Mouse (Mus musculus) urinary bladder, adult 2 months (tissue): Measurements from ENCODE around the gene Smoc1. TPM values are rescaled to one million over a fixed set of nuclear protein-coding genes. Genes with fewer than 3 reads are reported as not detected.

ENCODE experiments used
- DNase-seq: peaks from one replicate; pipeline ENCODE4 v3.0.0; 2022; ENCODE audit warnings: low spot score
- polyA plus RNA-seq: library from polyadenylated mRNA; depleted of rRNA; stranded (reverse); fragments of >200 nt; gene quantifications from 2 replicates; pipeline ENCODE4 v1.2.3, GENCODE M21; 2012

Smoc1 gene
- polyA plus RNA-seq, 1 experiment, result 9.5 TPM

DNA sequence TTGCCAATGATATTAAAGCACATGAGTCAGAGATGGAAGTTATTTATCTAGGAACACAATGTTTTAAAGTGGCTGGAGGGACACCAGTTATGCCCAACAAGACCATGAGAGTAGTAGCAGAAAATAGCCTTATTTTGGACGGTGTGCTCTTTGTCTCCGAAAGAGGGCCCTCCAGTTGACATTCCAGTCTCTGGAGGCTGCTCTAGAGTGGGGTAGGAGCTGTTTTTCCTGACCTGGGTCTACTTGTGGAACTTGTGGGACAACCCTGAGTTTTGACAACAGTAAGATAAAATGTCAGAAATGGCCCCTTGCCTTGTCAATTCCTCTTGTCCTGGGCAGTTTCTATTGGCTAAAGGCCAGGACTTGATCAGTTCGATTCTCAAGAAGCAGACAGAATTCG, 104.5 kb downstream of the Smoc1 start:
- DNase-seq, result no peak

GRCm38 (mm10) chr12:81133055-81133665, 106.6 kb downstream of the Smoc1 start:
- no peak for DNase-seq

- no peak for DNase-seq
Observed at GRCm38 (mm10) chr12:81138217-81138616, 111.6 kb downstream of the Smoc1 start.

- DNase-seq, result no peak
Observed at GRCm38 (mm10) chr12:81139463-81139862, 112.9 kb downstream of the Smoc1 start.

- no peak for DNase-seq
Observed at GRCm38 (mm10) chr12:81140594-81141328, 114.2 kb downstream of the Smoc1 start.

DNA sequence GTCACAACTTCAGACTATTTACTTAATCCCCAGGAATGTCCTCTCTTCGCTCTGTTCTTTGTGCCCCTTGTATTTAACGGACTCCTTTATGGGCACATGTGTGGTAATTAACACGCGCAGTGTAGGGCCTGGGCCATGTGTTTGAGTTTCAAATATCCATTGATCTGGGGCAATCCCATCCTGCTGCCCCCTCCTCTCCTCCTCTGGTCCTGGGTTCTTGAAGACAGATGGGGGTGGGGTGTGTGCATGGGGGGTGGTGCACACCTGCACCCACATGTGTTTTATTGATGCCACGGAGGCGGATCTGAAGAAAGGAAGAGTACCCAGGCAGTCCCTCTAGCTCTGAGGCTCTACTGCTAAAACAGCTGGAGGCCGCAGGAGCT, 114.7 kb downstream of the Smoc1 start:
- no peak for DNase-seq

- DNase-seq, result no peak
Observed at GRCm38 (mm10) chr12:81142231-81142630, 115.6 kb downstream of the Smoc1 start.

DNA sequence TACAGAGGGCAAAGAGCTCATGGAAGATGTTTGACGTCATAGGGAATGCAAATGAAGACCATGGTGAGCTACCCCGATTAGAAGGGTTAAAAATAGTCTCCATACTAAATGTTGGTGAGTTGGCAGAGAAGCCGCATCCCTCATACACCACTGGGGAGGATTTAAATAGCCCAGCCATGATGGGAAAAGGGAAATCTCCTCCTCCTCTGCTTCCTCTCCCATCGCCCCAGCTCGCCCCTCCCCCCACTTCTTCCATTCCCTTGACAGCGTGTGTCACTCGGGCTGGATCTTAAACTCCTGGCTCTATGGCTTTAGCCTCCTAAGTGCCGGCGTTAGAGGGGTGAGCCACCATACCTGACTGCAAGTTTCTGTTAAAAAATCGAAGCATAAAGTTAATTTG, 117.6 kb downstream of the Smoc1 start:
- no peak for DNase-seq

GRCm38 (mm10) chr12:81146417-81147180, 120.0 kb downstream of the Smoc1 start:
- no peak for DNase-seq

DNA sequence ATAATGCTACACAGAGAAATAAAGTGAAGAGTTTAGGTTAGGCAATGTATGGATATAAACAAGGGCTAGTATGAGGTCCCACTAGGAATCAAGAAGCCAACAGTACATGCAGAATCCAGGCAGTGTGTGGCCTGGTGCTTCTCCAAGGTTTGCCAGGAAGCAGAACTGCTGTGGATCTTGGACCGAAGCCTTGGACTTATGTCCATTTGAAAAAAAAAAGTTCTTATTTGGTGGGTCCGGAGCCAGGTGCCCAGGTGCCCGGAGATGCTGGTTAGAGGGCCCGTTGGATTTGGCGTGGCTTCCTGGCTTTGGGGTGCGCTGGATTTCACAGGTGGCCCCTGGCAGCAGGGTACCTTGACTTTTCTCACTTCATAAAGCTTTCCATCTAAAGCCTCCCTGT, 121.3 kb downstream of the Smoc1 start:
- no peak for DNase-seq

DNA sequence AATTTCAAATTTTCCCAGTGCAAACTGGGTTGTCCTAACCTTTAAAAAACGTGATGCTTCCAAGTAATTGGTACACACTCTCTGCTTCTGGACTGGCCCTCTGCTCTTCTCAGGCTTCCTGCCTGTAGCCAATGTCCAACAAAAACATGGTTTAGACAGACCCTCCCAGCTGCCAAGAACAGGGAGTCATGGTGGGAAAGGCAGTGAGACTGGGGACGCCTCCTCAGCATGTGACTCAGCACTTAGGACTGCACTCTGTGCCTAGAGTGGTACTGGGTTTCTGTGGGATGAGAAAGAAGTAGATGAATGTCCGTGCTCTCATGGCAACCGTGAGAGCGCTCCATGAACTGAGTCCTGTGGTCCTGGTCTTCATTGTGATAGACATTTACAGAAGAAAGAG, 124.3 kb downstream of the Smoc1 start:
- DNase-seq, result no peak

DNA sequence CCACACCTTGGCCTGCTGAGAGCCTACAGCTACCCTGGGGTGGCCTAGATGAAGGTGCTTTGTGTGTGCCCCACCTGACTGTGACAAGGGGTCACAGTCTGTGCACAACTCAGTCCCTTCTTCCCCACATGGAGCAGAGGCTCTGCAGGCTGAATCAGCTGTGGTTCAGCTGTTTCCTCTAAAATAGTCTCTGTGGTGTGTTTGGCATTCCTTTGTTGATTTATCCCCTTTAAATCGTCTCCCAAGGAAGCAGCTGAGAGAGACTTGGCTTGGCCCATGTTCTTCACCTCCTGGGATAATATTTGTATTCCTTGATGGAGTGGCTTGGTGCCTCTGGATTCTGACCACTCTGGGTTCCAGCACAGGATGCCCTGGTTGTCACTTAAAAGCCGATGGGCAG, 125.5 kb downstream of the Smoc1 start:
- no peak for DNase-seq

DNA sequence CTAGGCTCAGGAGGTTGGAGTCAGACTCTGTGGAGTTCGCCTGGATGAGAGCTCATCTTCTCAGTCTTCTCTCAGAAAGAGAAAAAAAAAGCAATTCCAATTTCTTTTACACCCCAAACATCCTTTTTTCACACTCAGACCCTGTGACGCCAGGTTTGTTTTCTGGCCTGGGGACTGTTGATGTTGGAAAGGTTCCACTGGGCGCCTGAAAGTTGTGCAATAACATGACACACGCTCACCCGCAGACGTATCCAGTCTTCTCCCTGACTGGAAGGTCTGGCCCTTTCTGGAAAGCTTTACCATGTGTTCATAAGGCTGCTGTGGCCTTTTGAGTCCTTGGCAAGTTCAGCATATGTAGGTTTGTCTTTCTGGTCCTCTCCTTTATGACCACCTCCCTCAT, 129.1 kb downstream of the Smoc1 start:
- no peak for DNase-seq

DNA sequence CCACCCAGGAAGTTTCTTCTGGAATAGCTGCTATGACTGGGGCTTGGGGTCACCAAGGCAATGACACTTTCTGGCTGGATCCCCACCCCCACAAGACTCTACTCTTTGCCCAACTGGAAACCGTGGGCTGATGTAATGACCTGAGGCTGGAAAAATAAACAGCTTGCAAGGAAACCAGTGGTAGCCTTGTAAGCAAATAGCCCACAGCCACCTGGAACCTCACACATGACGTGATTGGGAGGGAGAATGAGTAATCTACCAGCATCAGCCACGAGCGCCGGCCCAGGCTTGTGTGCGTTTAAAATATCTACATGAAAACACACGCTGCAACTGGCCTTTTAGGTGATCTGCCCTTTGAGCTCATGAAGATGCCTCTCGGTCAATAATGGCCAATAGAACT, 130.2 kb downstream of the Smoc1 start:
- no peak for DNase-seq

- no peak for DNase-seq
Observed at GRCm38 (mm10) chr12:81159947-81160346, 133.3 kb downstream of the Smoc1 start.

DNA sequence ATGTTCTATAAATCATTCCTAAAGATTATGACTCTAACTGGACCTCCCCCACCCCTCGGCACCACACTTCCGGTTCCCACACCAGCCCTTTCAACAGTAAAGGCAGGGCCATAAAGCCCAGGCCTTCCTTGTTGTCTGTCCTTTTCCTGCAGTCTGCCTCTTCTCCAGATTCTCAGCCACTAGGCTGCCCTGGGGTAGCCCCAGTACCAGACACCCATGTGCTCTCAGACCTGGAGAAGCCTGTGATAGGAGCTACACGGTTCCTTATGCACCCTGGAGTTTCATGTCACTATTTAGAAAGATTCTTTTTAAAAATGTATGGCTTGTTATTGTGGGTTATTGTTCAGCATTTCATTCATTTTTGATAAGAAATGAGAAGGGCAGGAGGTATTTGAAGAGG, 133.8 kb downstream of the Smoc1 start:
- no peak for DNase-seq

- DNase-seq, result no peak
Observed at GRCm38 (mm10) chr12:81160831-81161230, 134.2 kb downstream of the Smoc1 start.

GRCm38 (mm10) chr12:81161282-81161681, 134.7 kb downstream of the Smoc1 start:
- no peak for DNase-seq

GRCm38 (mm10) chr12:81163131-81163530, 136.5 kb downstream of the Smoc1 start:
- DNase-seq, result no peak

DNA sequence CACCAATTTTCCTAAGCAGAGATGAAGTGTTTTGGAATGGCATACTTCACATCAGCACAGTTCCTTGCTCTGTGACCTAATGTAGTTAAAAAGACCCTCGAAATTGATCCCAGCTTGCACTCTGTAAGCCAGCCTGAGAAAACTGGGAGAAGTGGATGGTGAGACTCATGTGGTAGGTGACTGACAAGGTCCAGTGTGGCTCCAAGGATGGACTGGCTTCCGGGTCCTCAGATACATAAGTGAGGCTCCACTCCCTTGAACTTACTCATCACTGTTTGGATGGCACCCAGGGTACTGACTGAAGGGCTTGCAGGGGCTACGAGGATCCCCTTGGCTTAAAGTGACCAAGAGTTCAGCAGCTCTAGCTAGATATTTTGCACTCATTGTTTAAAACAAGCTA, 137.0 kb downstream of the Smoc1 start:
- no peak for DNase-seq

- no peak for DNase-seq
Observed at GRCm38 (mm10) chr12:81166092-81166491, 139.5 kb downstream of the Smoc1 start.

GRCm38 (mm10) chr12:81166615-81167014, 140.0 kb downstream of the Smoc1 start:
- DNase-seq, result no peak

DNA sequence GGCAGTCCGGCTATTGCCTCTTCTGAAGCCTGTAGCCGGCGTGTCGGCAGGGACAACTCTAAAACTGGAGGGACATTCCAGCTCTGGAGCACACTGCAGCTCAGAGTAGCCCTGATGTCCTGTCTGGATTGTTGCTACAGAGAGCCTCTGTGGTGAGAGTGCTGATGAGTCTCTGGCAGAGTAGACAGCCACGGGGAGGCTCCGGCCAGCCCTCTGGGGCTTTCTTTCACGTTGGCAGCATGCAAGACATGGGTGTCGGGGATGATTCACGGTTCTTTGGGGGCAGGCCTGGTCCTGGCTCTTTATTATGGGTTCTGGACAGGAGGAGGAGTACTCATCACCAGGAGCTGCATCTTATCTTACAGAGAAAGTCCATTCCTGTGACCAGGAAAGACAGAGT, 140.5 kb downstream of the Smoc1 start:
- DNase-seq, result no peak
